Mouse (Mus musculus): ENCODE results near the gene Cubn.

Cubn gene

GRCm38 (mm10) chr2:13357885-13358552 lies 133.6 kb downstream of the Cubn start:
- no peak for DNase-seq (ENCODE audit: low spot score)

- DNase-seq (ENCODE audit: low spot score) = no peak
Observed at GRCm38 (mm10) chr2:13352775-13353174, 138.8 kb downstream of the Cubn start.

- no peak for DNase-seq (ENCODE audit: low spot score)
Observed at GRCm38 (mm10) chr2:13352112-13352728, 139.4 kb downstream of the Cubn start.

- no peak for DNase-seq (ENCODE audit: low spot score)
Observed at GRCm38 (mm10) chr2:13342325-13342926, 149.2 kb downstream of the Cubn start.

GRCm38 (mm10) chr2:13335446-13335845 lies 156.2 kb downstream of the Cubn start:
- DNase-seq (ENCODE audit: low spot score) = no peak

GRCm38 (mm10) chr2:13329754-13330417 lies 161.7 kb downstream of the Cubn start:
- DNase-seq (ENCODE audit: low spot score) = no peak

GRCm38 (mm10) chr2:13303376-13303775 lies 188.2 kb downstream of the Cubn start:
- DNase-seq (ENCODE audit: low spot score) = no peak

- DNase-seq (ENCODE audit: low spot score) = no peak
Observed at GRCm38 (mm10) chr2:13299031-13299430, 192.6 kb downstream of the Cubn start.

GRCm38 (mm10) chr2:13297733-13298132 lies 193.9 kb downstream of the Cubn start:
- no peak for DNase-seq (ENCODE audit: low spot score)

GRCm38 (mm10) chr2:13290661-13291060 lies 201.0 kb downstream of the Cubn start:
- DNase-seq (ENCODE audit: low spot score) = no peak

- no peak for DNase-seq (ENCODE audit: low spot score)
Observed at GRCm38 (mm10) chr2:13290070-13290469, 201.5 kb downstream of the Cubn start.

GRCm38 (mm10) chr2:13278114-13278862 lies 213.3 kb downstream of the Cubn start:
- no peak for DNase-seq (ENCODE audit: low spot score)

GRCm38 (mm10) chr2:13275874-13276273 lies 215.7 kb downstream of the Cubn start:
- DNase-seq (ENCODE audit: low spot score) = no peak

- DNase-seq (ENCODE audit: low spot score) = peak; percentile 86
Observed at GRCm38 (mm10) chr2:13271165-13271957, 220.3 kb downstream of the Cubn start, which contains the start of gene Rsu1. TSS of gene Rsu1 (minus strand) at chr2:13271415.

- no peak for DNase-seq (ENCODE audit: low spot score)
Observed at GRCm38 (mm10) chr2:13270736-13271135, 220.9 kb downstream of the Cubn start.

GRCm38 (mm10) chr2:13268681-13269293 lies 222.8 kb downstream of the Cubn start:
- DNase-seq (ENCODE audit: low spot score) = no peak

- DNase-seq (ENCODE audit: low spot score) = no peak
Observed at GRCm38 (mm10) chr2:13264875-13265274, 226.7 kb downstream of the Cubn start.

GRCm38 (mm10) chr2:13263150-13263549 lies 228.5 kb downstream of the Cubn start:
- DNase-seq (ENCODE audit: low spot score) = no peak

GRCm38 (mm10) chr2:13258606-13259005 lies 233.0 kb downstream of the Cubn start:
- DNase-seq (ENCODE audit: low spot score) = no peak

- no peak for DNase-seq (ENCODE audit: low spot score)
Observed at GRCm38 (mm10) chr2:13240711-13241110, 250.9 kb downstream of the Cubn start.

Measured in ovary, postnatal 10 days (tissue).